Mouse (Mus musculus) midbrain, embryonic 16.5 days (tissue): Measurements from ENCODE around the gene Ribc2. TPM values are rescaled to one million over a fixed set of nuclear protein-coding genes. Genes with fewer than 3 reads are reported as not detected.

Experiments
- ATAC-seq: fragments of 200-750 bp; cut with Nextera tagmentation; 2 replicates; pipeline ENCODE4 v1.8.0; 2017; ENCODE audit warnings: moderate TSS enrichment
- H3K27ac ChIP-seq: fragments of 300-500 bp; sonication (generic); 2 replicates; pipeline ENCODE4 v1.5.1; 2014; ENCODE audit warnings: mild to moderate bottlenecking, low read length, mixed read lengths
- H3K27me3 ChIP-seq: fragments of 300-500 bp; sonication (generic); 2 replicates; pipeline ENCODE4 v1.6.1; 2014; ENCODE audit warnings: low read depth, low read length, mixed read lengths; ENCODE audit not compliant: control insufficient read depth, insufficient read depth
- H3K36me3 ChIP-seq: fragments of 300-500 bp; sonication (generic); 2 replicates; pipeline ENCODE4 v1.6.1; 2014; ENCODE audit warnings: mild to moderate bottlenecking, low read length, moderate library complexity, mixed read lengths; ENCODE audit not compliant: control insufficient read depth, insufficient read depth
- H3K4me1 ChIP-seq: fragments of 300-500 bp; sonication (generic); 2 replicates; pipeline ENCODE4 v1.6.1; 2014; ENCODE audit warnings: mild to moderate bottlenecking, low read length, mixed read lengths; ENCODE audit not compliant: control insufficient read depth, insufficient read depth
- H3K4me2 ChIP-seq: fragments of 300-500 bp; sonication (generic); 2 replicates; pipeline ENCODE4 v1.6.1; 2014; ENCODE audit warnings: mild to moderate bottlenecking, low read length, mixed read lengths
- H3K4me3 ChIP-seq: fragments of 300-500 bp; sonication (generic); 2 replicates; pipeline ENCODE4 v1.5.1; 2014; ENCODE audit warnings: low read depth, mild to moderate bottlenecking, low read length, moderate library complexity, mixed read lengths
- H3K9ac ChIP-seq: fragments of 300-500 bp; sonication (generic); 2 replicates; pipeline ENCODE4 v1.6.1; 2014; ENCODE audit warnings: low read depth, low read length, mixed read lengths
- H3K9me3 ChIP-seq: fragments of 300-500 bp; sonication (generic); replicated peaks from 2 replicates; pipeline ENCODE4 v1.6.1; 2014; ENCODE audit warnings: mild to moderate bottlenecking, low read length, mixed read lengths; ENCODE audit not compliant: control insufficient read depth, poor library complexity, severe bottlenecking
- WGBS: fragments of 180-500 bp; shearing (Covaris S2); extraction: QIAGEN DNeasy Blood & Tissue Kit; methylation state at CpG from one replicate; pipeline ENCODE4 v1.1.7; 2014; 5-methylcytosine and 5-hydroxymethylcytosine counted together
- polyA plus RNA-seq: library from polyadenylated mRNA; unstranded; fragments of >200 nt; fragmentation: Nextera tagmentation; extraction: Ambion mirVana; gene quantifications from 2 replicates; pipeline ENCODE4 v1.2.1, GENCODE M21; 2015

The Ribc2 gene
- polyA plus RNA-seq, 1 experiment from 2014 or later = 0.78 TPM

DNA sequence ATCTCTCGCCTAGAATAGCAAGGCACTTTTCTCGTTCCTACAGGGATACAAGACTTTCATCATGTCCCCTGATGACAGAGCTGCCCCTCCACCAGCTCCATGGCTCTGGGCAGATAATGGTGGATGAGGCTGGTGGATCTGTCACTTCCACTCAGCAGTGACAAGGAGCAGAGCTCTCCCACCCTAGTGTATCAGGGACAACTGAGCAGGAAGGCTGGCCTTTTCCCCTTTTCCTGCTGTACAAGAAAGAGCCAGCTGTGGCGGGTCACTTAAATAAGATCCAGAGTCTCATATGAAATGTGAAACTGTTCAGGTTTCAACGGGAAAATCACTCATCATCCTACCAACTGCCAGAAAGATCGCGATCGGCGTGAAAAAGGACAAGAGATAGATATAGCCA, 41.5 kb downstream of the Ribc2 start:
- Histone ChIP-seq H3K27ac (no peak overlapping the region), H3K4me3 (no peak overlapping the region), H3K9ac (no peak overlapping the region), H3K4me1 (no peaks in the 10 kb centered on the region), H3K4me2 (no peak overlapping the region), H3K36me3 (no peaks in the 10 kb centered on the region), H3K9me3 (no peaks in the 10 kb centered on the region), H3K27me3 (no peaks in the 10 kb centered on the region)
- WGBS = 78% methylated on average over 8 of the region's 8 CpGs
- ATAC-seq = no peak

DNA sequence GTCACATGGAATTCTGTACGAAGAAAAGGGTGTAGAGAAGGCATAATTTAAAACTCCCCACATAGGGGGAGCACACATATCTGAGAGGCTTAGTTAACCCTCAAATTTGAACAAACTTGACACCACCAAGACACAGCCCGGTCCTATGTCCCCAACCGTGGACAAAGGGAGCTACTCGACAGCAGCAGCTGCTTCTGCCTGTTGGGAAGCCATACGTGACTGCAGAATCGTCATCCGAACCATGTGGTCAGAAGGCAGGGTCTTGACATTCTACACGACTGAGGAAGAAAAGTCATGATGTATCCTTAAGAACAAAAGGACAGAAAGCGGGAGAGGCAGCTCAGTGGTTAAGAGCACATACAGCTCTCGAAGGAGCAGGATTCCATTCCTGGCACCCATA, 42.2 kb downstream of the Ribc2 start:
- H3K9me3 ChIP-seq = no peaks in the 10 kb centered on the region

DNA sequence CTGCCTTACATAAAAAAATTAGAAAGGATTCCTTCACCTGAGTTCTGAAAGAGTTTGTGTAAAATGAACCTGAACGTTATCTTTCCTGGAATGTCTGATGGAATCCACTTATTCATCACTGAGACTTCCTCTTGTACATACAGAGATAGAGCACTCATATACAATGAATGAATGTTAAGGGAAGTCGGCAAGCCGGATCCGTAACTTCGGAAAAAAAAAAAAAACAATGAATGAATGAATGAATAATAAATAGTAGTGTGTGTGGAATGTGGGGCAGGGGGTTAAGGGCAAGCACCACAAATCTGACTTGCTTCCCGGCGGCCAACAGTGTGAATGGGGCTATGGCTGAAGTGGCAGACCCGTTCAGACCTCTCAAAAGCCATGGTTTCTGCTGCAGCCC, 45.7 kb downstream of the Ribc2 start:
- WGBS = 70% methylated on average over 8 of the region's 8 CpGs
- ATAC-seq = no peak
- H3K9me3 ChIP-seq = no peaks in the 10 kb centered on the region
- no peak overlapping the region for H3K4me2 ChIP-seq
- H3K4me1 ChIP-seq = 0 out of 2 replicates have a peak, but pooled peaks cover 5% of the 10 kb centered on the region
- H3K27ac ChIP-seq = no peak overlapping the region
- H3K9ac ChIP-seq = no peak overlapping the region
- no peak overlapping the region for H3K4me3 ChIP-seq
- no peaks in the 10 kb centered on the region for H3K27me3 ChIP-seq
- H3K36me3 ChIP-seq = no peaks in the 10 kb centered on the region

More for the DNA sequence above, 42.2 kb downstream of the Ribc2 start:
- H3K27me3 ChIP-seq = no peaks in the 10 kb centered on the region
- H3K4me3 ChIP-seq = no peak overlapping the region
- no peaks in the 10 kb centered on the region for H3K4me1 ChIP-seq
- H3K27ac ChIP-seq = no peak overlapping the region
- H3K4me2 ChIP-seq = no peak overlapping the region
- no peaks in the 10 kb centered on the region for H3K36me3 ChIP-seq
- no peak overlapping the region for H3K9ac ChIP-seq
- 78% methylated on average over 10 of the region's 10 CpGs for WGBS
- no peak for ATAC-seq

DNA sequence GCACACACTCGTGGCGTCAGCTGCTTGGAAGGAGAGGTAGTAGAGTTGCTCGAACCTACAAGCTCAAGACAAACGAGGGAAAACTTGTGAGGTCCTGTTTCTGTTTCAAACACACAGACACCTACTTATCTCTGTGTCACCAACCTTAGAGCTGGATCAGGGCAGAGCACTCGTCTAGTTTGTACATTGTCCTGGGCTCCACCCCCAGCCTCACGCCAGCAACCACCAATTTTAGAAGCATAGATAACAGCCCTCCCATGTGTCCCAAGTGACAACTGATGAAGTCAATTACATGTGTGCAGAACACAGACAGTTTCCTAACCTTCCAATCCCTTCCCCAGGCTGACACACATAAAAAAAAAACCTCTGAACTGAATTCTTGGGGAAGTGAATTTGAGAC, 46.3 kb downstream of the Ribc2 start:
- no peak for ATAC-seq
- Histone ChIP-seq H3K4me2 (no peak overlapping the region), H3K4me1 (0 out of 2 replicates have a peak, but pooled peaks cover 5% of the 10 kb centered on the region), H3K36me3 (no peaks in the 10 kb centered on the region), H3K9me3 (no peaks in the 10 kb centered on the region), H3K9ac (no peak overlapping the region), H3K27ac (no peak overlapping the region), H3K27me3 (no peaks in the 10 kb centered on the region), H3K4me3 (no peak overlapping the region)
- WGBS = 81% methylated on average over 6 of the region's 6 CpGs

DNA sequence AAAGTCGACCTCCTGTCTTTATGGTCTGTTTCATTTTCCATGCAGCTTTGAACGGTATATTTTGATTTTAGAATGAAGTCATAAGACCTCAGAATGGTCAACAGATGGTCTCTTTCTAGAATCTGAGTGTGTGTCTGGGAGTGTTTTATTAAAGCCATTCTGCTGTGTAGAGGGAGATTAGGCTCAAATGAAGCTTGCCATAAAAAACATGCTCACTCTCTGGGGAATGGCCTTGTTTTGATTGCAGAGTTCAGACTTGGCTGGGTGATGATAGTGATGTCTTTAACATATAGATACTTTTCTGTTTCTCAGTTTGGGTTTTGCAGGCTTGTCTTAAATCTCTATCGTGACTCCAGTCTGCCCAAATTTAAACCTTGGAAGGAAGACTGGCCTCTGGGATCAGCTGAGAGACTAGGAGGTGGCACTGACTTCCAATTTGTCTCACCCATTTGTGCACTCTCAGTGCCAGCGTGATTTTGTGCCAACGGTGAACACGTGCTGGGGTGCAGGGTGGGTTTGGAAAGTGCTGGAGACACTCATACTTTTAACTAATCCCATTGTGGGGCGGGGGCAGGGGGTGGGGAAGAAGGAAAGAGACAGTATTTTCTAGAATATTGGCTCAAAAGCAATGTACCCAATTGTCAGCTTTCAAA, 47.8 kb downstream of the Ribc2 start:
- ATAC-seq = no peak
- H3K4me3 ChIP-seq = no peak overlapping the region
- no peak overlapping the region for H3K4me2 ChIP-seq
- 68% methylated on average over 7 of the region's 7 CpGs for WGBS
- H3K27ac ChIP-seq = no peak overlapping the region
- H3K9me3 ChIP-seq = no peaks in the 10 kb centered on the region
- 0 out of 2 replicates have a peak, but pooled peaks cover 5% of the 10 kb centered on the region for H3K4me1 ChIP-seq
- no peaks in the 10 kb centered on the region for H3K36me3 ChIP-seq
- no peaks in the 10 kb centered on the region for H3K27me3 ChIP-seq
- no peak overlapping the region for H3K9ac ChIP-seq

DNA sequence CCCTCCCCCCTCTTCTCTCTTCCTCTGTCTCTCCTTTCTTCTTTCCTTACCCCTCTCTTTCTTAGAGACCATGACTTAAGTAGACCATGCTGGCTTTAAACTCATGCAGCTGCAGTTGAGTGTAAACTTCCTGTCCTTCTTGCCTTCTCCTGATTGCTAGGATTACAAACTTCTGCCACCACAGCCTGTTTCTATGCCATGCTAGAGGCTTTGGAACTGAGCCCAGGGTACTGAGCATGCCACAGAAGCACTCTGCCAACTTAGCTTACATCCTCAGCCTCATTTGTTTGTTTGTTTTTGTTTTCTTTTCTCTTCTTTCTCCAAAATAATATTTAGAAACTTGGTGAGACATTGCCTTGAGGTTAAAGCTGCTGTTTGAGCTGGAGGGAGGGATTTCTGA, 48.5 kb downstream of the Ribc2 start:
- Histone ChIP-seq H3K9me3 (no peaks in the 10 kb centered on the region), H3K36me3 (no peaks in the 10 kb centered on the region), H3K9ac (no peak overlapping the region), H3K27me3 (no peaks in the 10 kb centered on the region), H3K4me3 (no peak overlapping the region), H3K4me2 (no peak overlapping the region), H3K27ac (no peak overlapping the region), H3K4me1 (0 out of 2 replicates have a peak, but pooled peaks cover 5% of the 10 kb centered on the region)
- ATAC-seq = no peak

DNA sequence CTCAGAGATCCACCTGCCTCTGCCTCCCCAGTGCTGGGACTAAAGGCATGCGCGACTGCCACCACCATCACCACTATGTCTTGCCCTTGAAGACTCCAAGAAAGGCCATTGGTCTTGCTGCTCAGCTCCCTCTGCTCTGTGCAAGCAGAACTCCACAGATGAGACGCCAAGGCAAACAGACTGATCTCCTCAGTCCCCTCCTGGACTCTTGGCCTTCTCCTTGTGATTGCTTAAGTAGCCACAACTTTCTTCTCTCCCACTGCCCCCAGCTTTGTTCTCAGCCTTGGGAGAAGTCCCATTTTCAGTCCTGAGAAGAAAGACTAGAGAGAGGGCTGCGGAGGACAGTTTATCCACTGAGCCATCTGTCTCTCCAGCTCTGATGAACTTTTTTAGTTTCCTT, 50.2 kb downstream of the Ribc2 start:
- WGBS = 90% methylated on average over 4 of the region's 4 CpGs
- Histone ChIP-seq H3K27ac (no peak overlapping the region), H3K9ac (no peak overlapping the region), H3K27me3 (no peaks in the 10 kb centered on the region), H3K4me3 (no peak overlapping the region), H3K4me1 (0 out of 2 replicates have a peak, but pooled peaks cover 5% of the 10 kb centered on the region), H3K4me2 (no peak overlapping the region), H3K36me3 (no peaks in the 10 kb centered on the region), H3K9me3 (no peaks in the 10 kb centered on the region)
- no peak for ATAC-seq

DNA sequence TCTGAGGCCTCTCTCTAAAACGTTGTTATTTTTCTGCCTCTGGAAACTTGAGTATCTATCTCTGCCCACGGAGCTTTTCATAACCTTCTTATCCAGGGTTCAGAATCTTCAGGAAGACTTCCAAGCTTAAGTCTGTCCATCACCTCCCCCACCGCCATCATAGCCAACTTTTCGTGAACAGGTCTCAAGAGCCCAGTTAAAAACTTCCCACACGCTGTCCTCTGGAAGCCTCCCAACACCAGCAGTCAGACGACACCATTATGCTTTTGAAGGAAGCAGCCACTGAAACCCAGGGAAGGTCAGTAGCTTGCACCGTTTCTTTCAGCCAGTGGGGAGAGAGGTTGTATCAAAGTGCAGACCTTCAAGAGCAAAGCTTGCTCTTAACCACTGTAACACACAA, 55.0 kb downstream of the Ribc2 start:
- 82% methylated on average over 7 of the region's 7 CpGs for WGBS
- no peaks in the 10 kb centered on the region for H3K27me3 ChIP-seq
- H3K9me3 ChIP-seq = no peaks in the 10 kb centered on the region

DNA sequence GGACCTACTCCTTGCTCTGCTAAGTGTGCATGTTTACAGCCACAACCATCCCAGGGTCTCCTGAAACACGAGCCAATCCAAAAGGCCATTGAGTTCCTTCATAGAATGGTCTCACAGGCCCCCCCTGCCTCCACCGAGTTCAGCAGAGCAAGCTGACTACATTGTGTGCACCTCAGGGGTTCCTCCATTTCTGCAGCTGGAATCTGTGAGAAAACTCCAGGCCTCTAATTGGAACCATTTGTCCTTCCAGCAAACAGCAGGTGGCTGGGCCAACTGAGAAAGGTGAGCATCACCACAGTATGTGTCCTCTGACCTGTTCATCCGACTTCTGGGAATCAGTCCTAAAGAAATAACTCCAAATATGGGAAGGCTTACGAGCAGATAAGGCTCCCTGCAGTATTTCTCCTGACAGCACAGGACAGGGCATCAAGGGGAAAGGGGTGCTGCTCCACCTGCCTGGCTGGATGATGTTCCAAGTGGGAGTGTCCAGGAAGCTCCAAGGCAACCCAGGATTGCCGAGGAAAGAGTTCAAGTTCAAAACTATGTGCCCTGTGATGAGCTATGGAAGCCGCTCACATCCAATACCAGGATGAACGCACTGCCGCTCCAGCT, 56.4 kb downstream of the Ribc2 start:
- ATAC-seq = no peak
- 56% methylated on average over 8 of the region's 8 CpGs for WGBS
- H3K27me3 ChIP-seq = no peaks in the 10 kb centered on the region
- no peaks in the 10 kb centered on the region for H3K36me3 ChIP-seq
- no peak overlapping the region for H3K4me3 ChIP-seq
- H3K9ac ChIP-seq = no peak overlapping the region
- H3K27ac ChIP-seq = no peak overlapping the region
- no peak overlapping the region for H3K4me2 ChIP-seq
- H3K9me3 ChIP-seq = no peaks in the 10 kb centered on the region
- H3K4me1 ChIP-seq = no peaks in the 10 kb centered on the region

More for the DNA sequence above, 55.0 kb downstream of the Ribc2 start:
- Histone ChIP-seq H3K9ac (no peak overlapping the region), H3K4me3 (no peak overlapping the region), H3K27ac (no peak overlapping the region), H3K4me1 (no peaks in the 10 kb centered on the region), H3K36me3 (no peaks in the 10 kb centered on the region), H3K4me2 (no peak overlapping the region)
- ATAC-seq = no peak
